In genomic region chr9:15886756-15887155, GRCm38 (mm10) we compare ENCODE assay signal across 30 mouse cellular contexts. TPM values are rescaled to one million over a fixed set of nuclear protein-coding genes. Genes with fewer than 3 reads are reported as not detected.
DNase-seq lines count a peak whose midpoint lies in the region; ATAC-seq and TF ChIP-seq lines count a peak whose summit lies in the region.
"Had no signal": no experiment of that assay in that cellular context is flagged by ENCODE, and none has a peak within 500 bp of the region (broad histone marks: within the 10 kb centered on the region; RNA-seq: fewer than 3 reads in every experiment).

No protein-coding gene starts in this region.

- no peak overlapping the region for H3K4me2 ChIP-seq in intestine, embryonic 15.5 days (replicated peaks)
- H3K4me2 ChIP-seq: embryonic facial prominence, embryonic 12.5 days; heart, embryonic 11.5 days; liver, embryonic 11.5 days had no signal

- no peaks in the 10 kb centered on the region for H3K27me3 ChIP-seq in intestine, embryonic 15.5 days (replicated peaks)
- no peaks in the 10 kb centered on the region for H3K27me3 ChIP-seq in cerebellum, adult 2 months (ENCODE audit: control insufficient read depth, insufficient read depth, low read length)
- H3K27me3 ChIP-seq: embryonic facial prominence, embryonic 12.5 days had no signal

- intact Hi-C loops in left cerebral cortex, postnatal 14 days (cut with DNase I) = loop anchor here (10.0 kb wide), 1 partner anchor 172 kb away; no protein-coding TSS in a partner anchor
- intact Hi-C loops in left cerebral cortex, postnatal 36 days (cut with DNase I) = no loop called here

- no peaks in the 10 kb centered on the region for H3K4me1 ChIP-seq in intestine, embryonic 15.5 days (replicated peaks)
- no peaks in the 10 kb centered on the region for H3K4me1 ChIP-seq in cerebellum, adult 2 months (ENCODE audit: control insufficient read depth, insufficient read depth, low read length)
- H3K4me1 ChIP-seq: embryonic facial prominence, embryonic 12.5 days had no signal

- H3K9me3 ChIP-seq in intestine, embryonic 15.5 days = no peaks in the 10 kb centered on the region
- H3K9me3 ChIP-seq: embryonic facial prominence, embryonic 12.5 days had no signal

- H3K27ac ChIP-seq in intestine, embryonic 15.5 days = no peak overlapping the region
- H3K27ac ChIP-seq in cerebellum, adult 2 months (ENCODE audit: insufficient read depth, low read length) = no peak overlapping the region
- H3K27ac ChIP-seq: embryonic facial prominence, embryonic 12.5 days; kidney, postnatal 0 days had no signal

- 66% methylated on average over 5 of the region's 5 CpGs for WGBS in intestine, embryonic 15.5 days
- 67% methylated on average over 5 of the region's 5 CpGs for WGBS in cerebellum, adult 2 months

- no peak for TF ChIP-seq CTCF in cerebellum, adult 2 months (IDR thresholded peaks at IDR 0.05; ENCODE audit: borderline replicate concordance, insufficient read depth, low read depth, low read length)

- ATAC-seq in frontal cortex, adult (ENCODE audit: low TSS enrichment) = peak; percentile 77
- no peak for ATAC-seq in intestine, embryonic 15.5 days

- DNase-seq in frontal cortex, postnatal 25 days (ENCODE audit: low spot score in 2 of 2) = no peak
- peak; percentile 26 to 49 for DNase-seq in left cerebral cortex, postnatal 14 days (ENCODE audit: low spot score in 2 of 2)
- no peak for DNase-seq in left cerebral cortex, postnatal 36 days (ENCODE audit: low spot score in 2 of 2)
- peak; percentile 6 for DNase-seq in testis, postnatal 14 days (ENCODE audit: low spot score)
- no peak for DNase-seq in testis, postnatal 10 days (ENCODE audit: low spot score)
- DNase-seq in cerebellum, adult 2 months = no peak
- DNase-seq: adrenal gland, postnatal 36 days; B cell, adult 2 months; cerebellum, adult 8-10 months; heart, postnatal 10 days; kidney, adult 18-20 months; lung, adult 18-20 months; lung, postnatal 14 days; midbrain, embryonic 14.5 days; thymus, postnatal 25 days had no signal

- no peak overlapping the region for H3K9ac ChIP-seq in intestine, embryonic 15.5 days
- H3K9ac ChIP-seq: embryonic facial prominence, embryonic 12.5 days had no signal

- H3K36me3 ChIP-seq in intestine, embryonic 15.5 days = no peaks in the 10 kb centered on the region
- H3K36me3 ChIP-seq: embryonic facial prominence, embryonic 12.5 days had no signal

- H3K4me3 ChIP-seq in intestine, embryonic 15.5 days (replicated peaks) = no peak overlapping the region
- no peak overlapping the region for H3K4me3 ChIP-seq in cerebellum, adult 2 months (replicated peaks; ENCODE audit: insufficient read depth, low read depth, low read length)
- H3K4me3 ChIP-seq: embryonic facial prominence, embryonic 12.5 days; erythroblast, embryonic 14.5 days; myocyte had no signal

- TF ChIP-seq POLR2A in cerebellum, adult 2 months (IDR thresholded peaks at IDR 0.05; ENCODE audit: borderline replicate concordance, insufficient read depth, low read length) = no peak

RNA-seq across cellular contexts. Expression of gene Mtnr1b, which starts 12.4 kb away (rescaled TPM):
- total RNA-seq in left cerebral cortex, postnatal 14 days (2021) = not detected
- total RNA-seq in left cerebral cortex, postnatal 36 days (2021) = not detected
- polyA plus RNA-seq in intestine, embryonic 15.5 days (2015; fragmentation: Nextera tagmentation; extraction: Ambion mirVana) = not detected in 2 replicates
- polyA plus RNA-seq in cerebellum, adult 2 months (2012; rRNA removed) = not detected in 2 replicates
- total RNA-seq: adrenal gland, postnatal 36 days; gastrocnemius, adult 8-10 months; granulocyte monocyte progenitor cell, adult 5-6 weeks; heart, postnatal 10 days; layer of hippocampus, adult 18-20 months; megakaryocyte, adult 5-6 weeks had no signal
- polyA plus RNA-seq: cortical plate, adult 2 months; embryonic facial prominence, embryonic 12.5 days; erythroblast, embryonic 14.5 days; heart, embryonic 11.5 days; kidney, postnatal 0 days; limb, embryonic 11.5 days; liver, embryonic 11.5 days; midbrain, embryonic 14.5 days; myocyte; small intestine, adult 2 months had no signal

Comparison
In these comparisons a context has a peak if more than half of its experiments do, and no peak if none do; other contexts are left out.
1. DNase-seq: peak in left cerebral cortex, postnatal 14 days (2 of 2) and testis, postnatal 14 days (single experiment); none in frontal cortex, postnatal 25 days (0 of 2), left cerebral cortex, postnatal 36 days (0 of 2), testis, postnatal 10 days (single experiment) and cerebellum, adult 2 months (0 of 2).